Mouse (Mus musculus): Measurements from ENCODE around the gene Gm10642.

Gm10642 gene

DNA sequence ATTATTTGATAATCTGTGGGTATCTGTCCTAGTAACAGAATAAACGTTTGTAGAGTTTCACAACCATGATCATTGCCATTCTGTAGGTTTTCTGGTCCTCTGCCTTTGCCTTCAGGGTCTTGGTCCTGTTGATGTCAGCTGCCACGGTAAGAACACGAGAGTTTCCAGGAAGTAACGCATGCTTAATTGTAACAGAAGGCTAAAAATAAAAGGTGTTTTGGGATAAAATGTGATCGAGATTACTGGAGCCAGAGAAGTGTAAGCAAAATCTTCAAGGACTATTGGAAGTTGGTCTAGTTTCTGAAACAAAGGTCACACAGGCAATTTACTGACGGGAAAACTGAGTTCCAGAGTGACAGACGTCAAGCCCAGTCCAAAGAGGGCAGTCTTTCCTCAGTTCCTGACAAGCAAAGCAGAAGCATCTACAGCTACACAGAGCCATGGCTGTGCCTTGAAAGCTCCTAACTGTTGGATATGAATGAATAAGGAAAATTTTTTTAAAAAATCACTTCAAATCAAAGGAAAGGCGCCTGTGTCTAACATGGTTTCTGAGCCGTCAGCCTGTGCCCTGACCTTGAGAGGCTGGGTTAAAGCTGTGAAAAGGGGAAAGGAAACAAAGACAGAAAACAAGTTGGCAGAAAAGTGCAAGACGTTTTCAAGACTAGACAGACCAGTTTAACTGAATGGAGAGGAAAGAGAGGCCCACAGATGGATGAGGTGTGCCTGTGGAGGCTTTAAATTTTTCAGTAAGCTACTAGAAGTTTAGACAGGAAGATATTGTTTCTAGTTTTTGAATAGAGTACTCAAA, 15.9 kb downstream of the Gm10642 start:
- peak in 1 of 2 experiments; percentile 5 for DNase-seq (ENCODE audit: low read depth in 2 of 2, low spot score in 2 of 2)

DNA sequence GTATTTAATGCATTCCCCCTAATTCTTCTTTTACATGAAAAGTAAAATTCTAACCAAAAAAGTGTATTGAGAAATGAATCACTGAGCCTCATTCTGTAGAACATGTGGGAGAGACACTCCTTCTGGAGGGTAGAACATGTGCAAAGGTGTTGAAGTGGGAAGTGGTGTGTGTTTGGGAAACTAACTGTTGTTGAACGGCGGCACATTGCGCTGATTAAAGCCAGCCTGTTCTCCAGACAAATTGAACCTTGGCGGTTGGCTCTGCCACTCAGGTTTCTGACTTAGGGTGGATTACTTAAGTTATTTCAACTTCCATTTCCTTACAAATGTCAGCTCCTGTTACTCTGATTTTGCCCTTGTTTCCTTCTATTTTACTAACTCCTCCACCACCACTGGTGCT, 17.6 kb downstream of the Gm10642 start:
- DNase-seq (ENCODE audit: low read depth in 2 of 2, low spot score in 2 of 2): no peak

DNA sequence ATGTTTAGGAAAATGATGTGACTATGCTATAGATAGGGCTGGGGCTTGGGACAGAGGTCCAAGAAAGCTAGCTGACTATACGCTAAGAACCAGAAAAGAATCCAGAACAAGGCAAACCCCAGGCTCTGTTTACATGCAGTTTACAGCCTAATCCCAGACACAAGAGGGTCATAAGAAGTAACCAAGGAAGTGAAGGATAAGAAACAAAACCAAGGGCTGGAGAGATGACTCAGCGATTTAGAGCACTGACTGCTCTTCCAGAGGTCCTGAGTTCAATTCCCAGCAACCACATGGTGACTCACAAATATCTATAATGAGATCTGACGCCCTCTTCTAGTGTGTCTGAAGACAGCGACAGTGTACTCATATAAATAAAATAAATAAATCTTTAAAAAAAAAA, 19.1 kb downstream of the Gm10642 start:
- no peak for DNase-seq (ENCODE audit: low read depth in 2 of 2, low spot score in 2 of 2)

DNA sequence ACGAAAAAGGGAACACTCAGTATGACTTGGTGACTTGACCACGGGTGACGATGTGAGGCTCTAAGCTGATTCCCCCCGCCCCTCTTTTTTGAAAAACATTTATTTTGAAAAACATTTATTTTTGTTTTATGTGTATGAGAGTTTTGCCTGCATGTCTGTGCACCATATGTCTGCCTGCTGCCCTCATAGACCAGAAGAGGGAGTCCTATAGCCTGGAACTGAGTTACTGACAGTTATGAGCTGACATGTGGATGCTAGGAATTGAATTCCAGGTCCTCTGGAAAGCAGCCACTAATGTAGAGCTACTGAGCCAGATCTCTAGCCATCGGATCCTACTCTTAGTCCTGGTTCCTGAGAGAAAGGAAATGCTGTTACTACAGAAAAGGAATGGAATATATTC, 19.9 kb downstream of the Gm10642 start:
- DNase-seq (ENCODE audit: low read depth in 2 of 2, low spot score in 2 of 2): no peak

DNA sequence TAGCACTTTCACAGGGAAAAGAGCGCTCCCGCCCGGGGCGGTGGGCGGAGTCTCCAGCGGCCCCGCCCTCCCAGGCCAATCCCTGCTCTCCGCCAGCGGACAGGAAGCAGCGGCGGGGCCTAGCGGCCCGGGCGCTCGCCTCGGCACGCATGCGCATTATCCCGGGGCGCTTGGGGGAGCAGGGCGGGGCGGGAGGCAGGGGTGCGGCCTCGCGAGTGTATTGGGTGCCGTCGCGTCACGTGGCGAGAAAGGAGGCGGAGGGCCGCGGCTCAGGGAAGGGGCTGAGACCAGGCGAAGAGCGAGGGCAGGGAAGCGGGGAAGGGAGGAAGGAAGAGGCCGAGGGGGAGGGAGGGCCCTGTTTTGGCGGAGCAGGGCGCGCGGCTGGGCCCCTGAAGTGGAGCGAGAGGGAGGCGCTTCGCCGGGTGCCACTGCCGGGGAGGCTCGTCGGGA, 22.7 kb downstream of the Gm10642 start, which contains the start of gene Adam10:
Gene Adam10 (plus strand): TSS at position 316 of the 450 bp plus-strand sequence.
- DNase-seq (ENCODE audit: low read depth in 2 of 2, low spot score in 2 of 2): peak; percentile 95

DNA sequence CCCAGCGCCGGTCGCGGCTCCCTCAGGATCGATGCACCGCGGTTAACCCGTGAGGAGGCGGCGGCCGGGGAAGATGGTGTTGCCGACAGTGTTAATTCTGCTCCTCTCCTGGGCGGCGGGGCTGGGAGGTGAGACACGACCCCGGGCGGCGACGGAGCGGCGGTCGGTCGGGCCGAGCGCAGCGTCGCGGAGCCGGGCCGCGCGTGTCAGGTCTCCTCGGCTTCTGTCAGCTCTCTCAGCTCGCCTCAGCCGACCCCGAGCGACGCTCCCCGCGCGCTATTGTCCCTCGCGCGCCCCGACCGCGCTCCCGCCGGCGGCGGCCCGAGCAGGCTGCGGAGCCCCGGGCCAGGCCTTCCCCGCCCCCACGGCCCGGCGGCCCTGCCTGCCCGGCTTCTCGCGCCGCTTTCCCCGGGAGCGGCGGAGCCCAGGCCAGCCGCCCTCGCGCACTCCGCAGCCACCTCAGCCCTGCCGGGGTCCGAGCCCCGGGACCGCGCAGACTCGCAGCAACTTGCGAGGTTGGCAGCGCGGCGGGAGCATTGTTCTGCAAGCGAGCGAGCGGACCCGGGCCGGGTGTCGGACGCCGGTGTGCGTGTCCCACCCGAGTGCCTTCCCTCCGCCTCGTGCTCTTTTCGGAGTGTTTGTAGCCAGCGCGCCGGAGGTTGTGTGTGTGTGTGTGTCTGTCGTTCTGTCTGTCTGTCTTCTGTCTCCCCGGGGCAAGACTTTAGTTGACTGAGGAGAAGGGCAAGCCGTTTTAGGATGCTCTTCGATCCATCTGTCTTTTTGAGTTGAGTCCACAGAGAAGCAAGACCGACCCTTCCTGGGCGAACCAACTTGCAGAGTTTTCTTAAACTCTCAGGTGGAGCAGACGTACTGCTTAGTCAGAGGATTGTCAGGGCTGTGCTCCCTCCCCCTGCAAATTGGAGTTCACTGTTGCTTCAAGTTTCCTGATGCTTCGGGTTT, 23.4 kb downstream of the Gm10642 start:
- peak; percentile 34 to 53 for DNase-seq (ENCODE audit: low read depth in 2 of 2, low spot score in 2 of 2)

DNA sequence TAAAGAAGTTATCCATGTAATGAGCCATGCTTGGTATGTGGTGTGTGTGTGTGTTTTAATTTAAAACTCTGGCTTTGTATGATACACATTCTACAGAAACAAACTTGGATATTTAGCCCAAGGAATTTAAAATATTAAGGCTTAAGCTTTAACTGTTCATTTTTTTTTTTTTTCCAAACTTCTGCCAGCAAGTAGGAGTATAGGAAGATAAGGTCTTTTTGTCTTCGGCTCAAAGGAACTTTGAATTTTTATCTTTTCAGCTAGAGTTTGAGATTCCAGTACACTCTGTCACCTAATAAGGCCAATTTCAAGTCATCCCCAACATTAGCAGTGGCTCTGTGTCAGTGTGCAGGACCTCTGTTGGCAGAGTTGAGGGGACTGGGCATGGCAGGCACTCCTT, 26.2 kb downstream of the Gm10642 start:
- no peak for DNase-seq (ENCODE audit: low read depth in 2 of 2, low spot score in 2 of 2)

DNA sequence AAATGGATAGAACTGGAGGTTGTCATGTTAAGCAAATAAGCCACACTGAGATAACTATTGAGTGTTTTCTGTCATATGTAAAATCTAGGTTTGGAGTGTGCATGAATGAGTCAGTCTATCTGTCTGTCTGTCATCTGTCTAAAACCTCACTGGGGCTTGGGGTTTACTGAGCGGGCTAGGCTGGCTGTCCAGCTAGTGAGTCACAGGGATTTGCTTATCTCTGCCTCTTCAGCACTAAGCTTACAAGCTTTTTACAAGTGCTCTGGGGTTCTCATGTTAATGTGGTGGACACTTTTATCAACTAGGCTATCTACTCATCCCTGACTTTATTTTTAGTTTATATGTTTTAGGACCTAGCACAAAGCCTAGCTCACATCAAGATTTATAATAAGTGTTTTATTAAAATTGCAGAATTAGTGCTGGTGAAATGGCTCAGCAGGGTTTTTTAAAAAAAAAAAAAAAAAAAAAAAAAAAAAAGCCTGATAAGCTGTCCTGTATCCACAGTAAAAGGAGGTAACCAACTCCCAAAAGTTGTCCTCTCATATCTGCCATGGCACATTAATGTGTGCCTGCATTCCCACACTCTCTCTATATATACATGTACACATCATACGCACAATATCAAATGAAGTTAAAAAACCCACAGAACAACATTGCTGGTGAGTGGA, 32.4 kb downstream of the Gm10642 start:
- DNase-seq (ENCODE audit: low read depth in 2 of 2, low spot score in 2 of 2): no peak

DNA sequence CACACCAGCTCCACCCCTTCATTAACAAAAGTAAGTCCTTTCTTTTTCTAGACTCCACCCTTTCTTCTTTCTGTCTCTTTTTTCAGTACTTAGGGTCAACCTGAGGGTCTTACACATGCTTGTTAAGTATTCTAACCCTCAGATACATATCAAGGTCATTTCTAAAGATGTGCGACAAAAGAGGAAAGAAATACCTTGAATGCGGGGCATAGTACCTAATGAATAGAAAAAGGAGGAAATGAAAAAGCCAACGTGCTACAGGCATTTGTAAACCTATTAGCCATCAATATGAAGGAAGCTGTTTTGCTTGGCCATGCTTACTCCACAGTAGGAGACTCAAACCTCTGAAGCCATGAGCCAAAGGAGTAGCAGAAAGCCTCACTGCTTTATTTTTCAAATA, 33.9 kb downstream of the Gm10642 start:
- no peak for DNase-seq (ENCODE audit: low read depth in 2 of 2, low spot score in 2 of 2)

DNA sequence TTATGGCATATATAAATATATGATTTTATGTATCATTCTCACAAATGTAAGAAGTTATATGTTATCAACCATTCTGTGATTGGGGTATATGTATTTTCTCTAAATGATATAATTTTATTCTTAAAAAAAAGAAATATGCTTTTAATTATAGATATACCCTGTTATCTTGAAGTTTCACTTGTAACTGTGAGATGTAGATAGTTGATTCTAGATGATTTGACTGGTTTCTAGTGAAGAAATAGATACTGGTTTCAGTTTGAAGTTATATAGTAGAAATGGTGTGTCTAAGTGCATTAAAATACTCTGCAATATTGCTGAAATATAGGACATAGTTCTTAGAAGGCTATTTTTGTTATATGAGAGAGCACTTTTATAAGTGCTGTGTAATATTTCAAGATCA, 34.5 kb downstream of the Gm10642 start:
- DNase-seq (ENCODE audit: low read depth in 2 of 2, low spot score in 2 of 2): no peak

DNA sequence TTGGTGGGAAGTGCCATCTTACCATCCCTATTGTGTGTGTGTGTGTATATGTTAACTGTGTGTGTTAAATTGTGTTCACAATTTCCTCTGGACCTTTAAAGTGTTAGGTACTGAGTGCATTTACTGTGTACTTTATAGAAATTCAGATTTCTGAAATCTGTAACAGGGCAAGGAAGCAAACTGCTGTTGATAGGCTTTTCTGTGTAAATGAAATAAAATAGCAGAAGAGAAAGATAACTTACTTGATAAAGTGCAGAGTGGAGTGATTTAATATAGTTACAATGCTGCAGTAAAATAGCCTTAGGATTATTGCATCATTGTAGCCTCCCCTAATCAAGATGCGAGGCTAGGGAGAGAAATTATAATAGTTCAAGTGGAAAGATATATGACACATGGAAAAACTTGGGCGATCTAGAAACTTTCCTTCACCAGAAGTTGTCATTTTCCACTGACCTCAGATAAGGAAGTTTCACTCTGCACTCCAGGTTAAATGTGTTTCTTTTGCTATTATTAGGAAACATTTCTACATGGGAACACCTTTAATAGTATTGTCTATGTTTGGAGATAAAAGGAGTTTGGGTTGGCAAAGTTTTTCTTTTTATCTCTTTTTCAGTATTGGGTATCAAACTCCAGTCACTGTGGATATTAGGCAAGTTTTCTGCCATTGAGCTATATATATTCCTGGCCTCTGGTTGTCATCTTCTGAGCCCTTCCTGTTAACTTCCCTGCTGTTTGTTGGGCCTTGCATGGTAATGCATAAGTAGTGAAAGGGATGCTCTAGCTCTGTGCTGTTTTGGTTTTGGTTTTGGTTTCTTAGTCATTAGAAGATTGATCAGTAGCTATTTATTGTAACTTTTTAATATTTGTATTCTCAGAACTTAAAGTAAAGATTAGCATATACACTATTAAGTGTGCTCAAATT, 36.0 kb downstream of the Gm10642 start:
- no peak for DNase-seq (ENCODE audit: low read depth in 2 of 2, low spot score in 2 of 2)

DNA sequence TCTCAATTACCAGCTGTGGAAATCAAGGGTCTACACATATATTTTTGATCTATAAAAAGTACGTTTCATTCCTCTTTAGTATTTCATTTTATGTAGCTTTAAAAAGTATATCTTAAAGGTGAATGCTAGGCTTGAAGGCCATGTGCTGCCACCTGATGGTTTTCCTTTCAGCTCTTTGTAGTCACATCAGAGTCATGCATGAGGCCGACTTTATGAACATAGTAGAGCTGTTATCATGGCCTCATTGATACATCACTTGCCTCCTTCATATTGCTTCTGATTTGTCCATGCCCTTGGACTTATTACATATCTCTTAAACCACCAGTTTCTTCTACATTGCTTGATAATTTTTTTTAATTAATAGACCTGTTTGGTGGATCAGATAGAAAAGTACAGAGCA, 39.7 kb downstream of the Gm10642 start:
- no peak for DNase-seq (ENCODE audit: low read depth in 2 of 2, low spot score in 2 of 2)

DNA sequence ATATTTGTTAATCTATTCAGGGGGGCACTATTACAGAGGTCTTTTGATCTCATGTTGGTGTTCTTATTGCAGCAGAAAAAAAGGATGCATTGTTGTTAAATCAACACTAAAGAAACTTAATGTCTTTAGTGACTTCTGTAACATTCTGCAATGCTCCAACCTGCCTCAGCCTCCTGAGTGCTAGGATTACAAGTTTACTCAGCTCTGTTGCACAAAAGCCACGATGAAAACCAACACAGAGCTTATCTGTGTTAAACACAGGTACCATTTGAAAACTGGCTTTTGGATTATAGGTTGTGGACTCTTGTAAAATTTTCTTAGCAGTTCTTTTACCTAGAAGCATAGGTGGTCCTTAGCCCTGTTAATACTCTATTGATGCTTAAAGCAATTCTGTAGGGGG, 42.0 kb downstream of the Gm10642 start:
- no peak for DNase-seq (ENCODE audit: low read depth in 2 of 2, low spot score in 2 of 2)

DNA sequence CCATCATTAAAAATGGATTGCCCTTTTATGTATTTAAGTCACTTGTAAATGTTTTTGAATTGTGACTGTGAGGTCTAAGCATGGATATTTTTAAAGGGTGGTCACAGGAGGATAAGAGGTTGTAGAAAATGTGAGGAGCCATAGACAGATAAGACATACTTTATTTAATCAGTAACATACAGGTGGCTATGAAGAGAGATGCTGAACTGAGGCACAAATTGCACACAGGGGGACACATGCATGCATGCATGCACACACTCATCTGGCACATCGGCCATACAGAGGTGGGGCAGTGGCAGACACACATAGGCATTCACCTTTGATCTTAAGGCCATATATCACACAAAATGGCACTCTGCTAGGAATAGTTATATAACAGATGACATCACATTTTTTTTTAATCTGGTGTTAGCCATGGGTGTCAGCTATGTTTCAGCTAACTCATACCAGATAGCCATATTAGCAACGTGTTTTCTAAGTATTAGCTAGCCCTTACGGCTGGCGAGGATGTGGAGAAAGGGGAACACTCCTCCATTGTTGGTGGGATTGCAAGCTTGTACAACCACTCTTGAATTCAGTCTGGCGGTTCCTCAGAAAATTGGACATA, 47.6 kb downstream of the Gm10642 start:
- DNase-seq (ENCODE audit: low read depth in 2 of 2, low spot score in 2 of 2): no peak

DNA sequence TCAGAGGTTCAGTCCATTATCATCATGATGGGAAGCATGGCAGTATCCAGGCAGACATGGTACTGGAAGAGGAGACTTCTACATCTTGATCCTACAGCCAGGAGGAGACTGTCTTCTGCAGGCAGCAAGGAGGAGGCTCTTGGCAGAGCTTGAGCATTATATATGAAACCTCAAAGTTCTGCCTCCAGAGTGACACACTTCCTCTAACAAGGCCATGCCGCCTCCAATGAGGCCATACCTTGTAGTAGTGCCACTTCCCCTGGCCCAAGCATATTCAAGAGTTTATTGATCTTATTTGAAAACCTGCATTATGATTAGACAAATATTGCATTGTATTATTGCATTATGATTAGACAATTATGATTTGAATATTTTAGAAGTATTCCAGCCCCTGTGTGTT, 50.4 kb downstream of the Gm10642 start:
- no peak for DNase-seq (ENCODE audit: low read depth in 2 of 2, low spot score in 2 of 2)

Measured in CD8-positive naive resting alpha-beta T cell, adult 2 months (primary cell).